Mouse (Mus musculus): ENCODE measurements at regions not wholly inside any gene's neighbourhood (a gene's known extent, or its start where the extent isn't known, plus 50 kb on each side); places are given as distances from the start of the nearest gene placed in this dataset.

DNA sequence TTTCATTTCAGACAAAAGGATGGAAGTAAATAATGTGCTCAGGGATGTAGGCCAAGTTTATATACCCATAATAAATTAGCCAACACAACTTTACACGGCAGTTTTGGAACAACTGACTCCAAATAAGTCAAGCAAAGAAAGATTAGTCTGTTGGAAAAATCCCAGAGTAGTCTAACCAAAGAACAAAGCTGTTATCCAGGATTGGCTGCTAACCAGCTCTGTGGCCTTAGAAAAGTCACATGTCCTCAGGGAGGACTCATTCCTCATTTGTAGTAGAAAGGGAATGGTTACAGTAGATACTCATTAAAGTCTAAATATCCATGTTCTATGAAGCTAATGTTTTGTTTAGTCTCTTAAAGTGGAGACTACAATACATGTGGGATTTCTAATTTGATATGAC is 130.6 kb upstream of the Mid1 start:
- TF ChIP-seq CTCF (IDR thresholded peaks at IDR 0.05; ENCODE audit: borderline replicate concordance, extremely low read depth, insufficient read depth, insufficient read length) (no peak), POLR2A (IDR thresholded peaks at IDR 0.05; ENCODE audit: borderline replicate concordance, extremely low read depth, insufficient read depth, insufficient read length, poor library complexity, severe bottlenecking) (no peak)
